Mouse (Mus musculus) kidney, adult 2 months (tissue): ENCODE results near the gene Sgsh.

Experiments
- CTCF ChIP-seq: fragments of 200-500 bp; conservative IDR thresholded peaks from 2 replicates; pipeline ENCODE4 v1.5.1; 2011; ENCODE audit warnings: low read depth, mild to moderate bottlenecking, control low read depth, low read length, moderate library complexity, mixed read lengths; ENCODE audit not compliant: insufficient read depth, insufficient read length
- POLR2A ChIP-seq: fragments of 200-500 bp; IDR thresholded peaks from one replicate; pipeline ENCODE4 v1.6.1; 2011; ENCODE audit warnings: low read depth, low read length, control low read depth

GRCm38 (mm10) chr11:119306762-119307657 is 48.3 kb downstream of the Sgsh start:
- TF ChIP-seq CTCF: no peak
- TF ChIP-seq POLR2A: no peak
